Mouse (Mus musculus): ENCODE data around the gene Bfar. TPM values are rescaled to one million over a fixed set of nuclear protein-coding genes. Genes with fewer than 3 reads are reported as not detected.
"Not testable (repeated sequence)": the region's sequence is repeated elsewhere in the genome, so short reads cannot be mapped to it uniquely, and the experiment has no call there.

Bfar gene
- polyA plus RNA-seq, 1 experiment: 26.6 TPM

GRCm38 (mm10) chr16:13729428-13729827 lies 57.8 kb downstream of the Bfar start:
- Histone ChIP-seq H3K27ac (ENCODE audit: control insufficient read depth, insufficient read depth, low read depth, low read length, poor library complexity) (no peak overlapping the region), H3K4me1 (ENCODE audit: control insufficient read depth, insufficient read depth, low read length) (no peaks in the 10 kb centered on the region), H3K4me3 (replicated peaks; ENCODE audit: control insufficient read depth, low read depth, low read length) (no peak overlapping the region)
- TF ChIP-seq POLR2A (IDR thresholded peaks at IDR 0.05; ENCODE audit: borderline replicate concordance, control insufficient read depth, low read depth, low read length): no peak
- TF ChIP-seq CTCF (IDR thresholded peaks at IDR 0.05; ENCODE audit: control insufficient read depth, insufficient read depth, low read length): no peak
- WGBS: 82% methylated on average over 4 of the region's 4 CpGs

- TF ChIP-seq POLR2A (IDR thresholded peaks at IDR 0.05; ENCODE audit: borderline replicate concordance, control insufficient read depth, low read depth, low read length): no peak
- no peak for TF ChIP-seq CTCF (IDR thresholded peaks at IDR 0.05; ENCODE audit: control insufficient read depth, insufficient read depth, low read length)
- Histone ChIP-seq H3K27ac (ENCODE audit: control insufficient read depth, insufficient read depth, low read depth, low read length, poor library complexity) (no peak within 1 kb of the TSS), H3K4me1 (ENCODE audit: control insufficient read depth, insufficient read depth, low read length) (no peaks in the 10 kb centered on the region), H3K4me3 (replicated peaks; ENCODE audit: control insufficient read depth, low read depth, low read length) (no peak within 1 kb of the TSS)
- 29% methylated on average over 26 of the region's 26 CpGs for WGBS
Measured at GRCm38 (mm10) chr16:13730285-13731255, 58.9 kb downstream of the Bfar start, which contains the start of gene Pla2g10. Gene Pla2g10 (minus strand): TSS chr16:13730983.

- H3K4me1 ChIP-seq (ENCODE audit: control insufficient read depth, insufficient read depth, low read length): no peaks in the 10 kb centered on the region
- H3K27ac ChIP-seq (ENCODE audit: control insufficient read depth, insufficient read depth, low read depth, low read length, poor library complexity): no peak overlapping the region
- 54% methylated on average over 3 of the region's 3 CpGs for WGBS
- no peak overlapping the region for H3K4me3 ChIP-seq (replicated peaks; ENCODE audit: control insufficient read depth, low read depth, low read length)
- no peak for TF ChIP-seq POLR2A (IDR thresholded peaks at IDR 0.05; ENCODE audit: borderline replicate concordance, control insufficient read depth, low read depth, low read length)
- TF ChIP-seq CTCF (IDR thresholded peaks at IDR 0.05; ENCODE audit: control insufficient read depth, insufficient read depth, low read length): no peak
Measured at GRCm38 (mm10) chr16:13732786-13733185, 61.1 kb downstream of the Bfar start.

GRCm38 (mm10) chr16:13733518-13734137 lies 62.0 kb downstream of the Bfar start:
- no peaks in the 10 kb centered on the region for H3K4me1 ChIP-seq (ENCODE audit: control insufficient read depth, insufficient read depth, low read length)
- no peak overlapping the region for H3K27ac ChIP-seq (ENCODE audit: control insufficient read depth, insufficient read depth, low read depth, low read length, poor library complexity)
- no peak overlapping the region for H3K4me3 ChIP-seq (replicated peaks; ENCODE audit: control insufficient read depth, low read depth, low read length)
- WGBS: 28% methylated on average over 9 of the region's 9 CpGs
- TF ChIP-seq POLR2A (IDR thresholded peaks at IDR 0.05; ENCODE audit: borderline replicate concordance, control insufficient read depth, low read depth, low read length): no peak
- peak; percentile 82 for TF ChIP-seq CTCF (IDR thresholded peaks at IDR 0.05; ENCODE audit: control insufficient read depth, insufficient read depth, low read length)

GRCm38 (mm10) chr16:13735977-13736376 lies 64.3 kb downstream of the Bfar start:
- Histone ChIP-seq H3K27ac (ENCODE audit: control insufficient read depth, insufficient read depth, low read depth, low read length, poor library complexity) (no peak overlapping the region), H3K4me1 (ENCODE audit: control insufficient read depth, insufficient read depth, low read length) (no peaks in the 10 kb centered on the region), H3K4me3 (replicated peaks; ENCODE audit: control insufficient read depth, low read depth, low read length) (no peak overlapping the region)
- TF ChIP-seq POLR2A (IDR thresholded peaks at IDR 0.05; ENCODE audit: borderline replicate concordance, control insufficient read depth, low read depth, low read length) (no peak), CTCF (IDR thresholded peaks at IDR 0.05; ENCODE audit: control insufficient read depth, insufficient read depth, low read length) (no peak)
- 85% methylated on average over 8 of the region's 8 CpGs for WGBS

GRCm38 (mm10) chr16:13739044-13739443 lies 67.4 kb downstream of the Bfar start:
- not testable (repeated sequence) for H3K27ac ChIP-seq (ENCODE audit: control insufficient read depth, insufficient read depth, low read depth, low read length, poor library complexity); H3K4me1 ChIP-seq (ENCODE audit: control insufficient read depth, insufficient read depth, low read length); H3K4me3 ChIP-seq (replicated peaks; ENCODE audit: control insufficient read depth, low read depth, low read length)
- WGBS: 66% methylated on average over 4 of the region's 4 CpGs

- no peak overlapping the region for H3K27ac ChIP-seq (ENCODE audit: control insufficient read depth, insufficient read depth, low read depth, low read length, poor library complexity)
- WGBS: 64% methylated on average over 2 of the region's 2 CpGs
- TF ChIP-seq POLR2A (IDR thresholded peaks at IDR 0.05; ENCODE audit: borderline replicate concordance, control insufficient read depth, low read depth, low read length) (no peak), CTCF (IDR thresholded peaks at IDR 0.05; ENCODE audit: control insufficient read depth, insufficient read depth, low read length) (no peak)
- no peak overlapping the region for H3K4me3 ChIP-seq (replicated peaks; ENCODE audit: control insufficient read depth, low read depth, low read length)
- peaks cover 2% of the 10 kb centered on the region; the same call in 1 of the 2 replicates for H3K4me1 ChIP-seq (ENCODE audit: control insufficient read depth, insufficient read depth, low read length)
Measured at GRCm38 (mm10) chr16:13740844-13741243, 69.2 kb downstream of the Bfar start.

- no peaks in the 10 kb centered on the region for H3K4me1 ChIP-seq (ENCODE audit: control insufficient read depth, insufficient read depth, low read length)
- TF ChIP-seq POLR2A (IDR thresholded peaks at IDR 0.05; ENCODE audit: borderline replicate concordance, control insufficient read depth, low read depth, low read length) (no peak), CTCF (IDR thresholded peaks at IDR 0.05; ENCODE audit: control insufficient read depth, insufficient read depth, low read length) (no peak)
- 76% methylated on average over 8 of the region's 8 CpGs for whole genome bisulfite sequencing
- no peak overlapping the region for H3K4me3 ChIP-seq (replicated peaks; ENCODE audit: control insufficient read depth, low read depth, low read length)
- H3K27ac ChIP-seq (ENCODE audit: control insufficient read depth, insufficient read depth, low read depth, low read length, poor library complexity): no peak overlapping the region
Measured at GRCm38 (mm10) chr16:13747708-13748107, 76.0 kb downstream of the Bfar start.

Measured in bone marrow, adult 2 months (tissue).